Mouse (Mus musculus): Measurements from ENCODE around the gene Pitpnm3.

Gene Pitpnm3

GRCm38 (mm10) chr11:72022827-72023226 is 112.8 kb downstream of the Pitpnm3 start:
- no peak for DNase-seq (ENCODE audit: low spot score)

GRCm38 (mm10) chr11:72021015-72021414 is 114.6 kb downstream of the Pitpnm3 start:
- no peak for DNase-seq (ENCODE audit: low spot score)

GRCm38 (mm10) chr11:72017253-72017601 is 118.4 kb downstream of the Pitpnm3 start:
- no peak for DNase-seq (ENCODE audit: low spot score)

GRCm38 (mm10) chr11:72016518-72017252 is 118.9 kb downstream of the Pitpnm3 start:
- DNase-seq (ENCODE audit: low spot score) = no peak

- DNase-seq (ENCODE audit: low spot score) = no peak
Measured at GRCm38 (mm10) chr11:72014674-72015073, 120.9 kb downstream of the Pitpnm3 start.

GRCm38 (mm10) chr11:72011955-72012354 is 123.6 kb downstream of the Pitpnm3 start:
- no peak for DNase-seq (ENCODE audit: low spot score)

- DNase-seq (ENCODE audit: low spot score) = no peak
Measured at GRCm38 (mm10) chr11:72010940-72011722, 124.4 kb downstream of the Pitpnm3 start.

GRCm38 (mm10) chr11:72010367-72010766 is 125.2 kb downstream of the Pitpnm3 start:
- no peak for DNase-seq (ENCODE audit: low spot score)

GRCm38 (mm10) chr11:72005547-72005946 is 130.0 kb downstream of the Pitpnm3 start:
- DNase-seq (ENCODE audit: low spot score) = no peak

- no peak for DNase-seq (ENCODE audit: low spot score)
Measured at GRCm38 (mm10) chr11:72003171-72003570, 132.4 kb downstream of the Pitpnm3 start.

GRCm38 (mm10) chr11:72002138-72002853 is 133.3 kb downstream of the Pitpnm3 start:
- no peak for DNase-seq (ENCODE audit: low spot score)

GRCm38 (mm10) chr11:72000194-72000593 is 135.4 kb downstream of the Pitpnm3 start:
- no peak for DNase-seq (ENCODE audit: low spot score)
